Mouse (Mus musculus): Measurements from ENCODE around the gene Blnk.

Blnk gene

GRCm38 (mm10) chr19:40994057-40994585 lies at the start of gene Blnk:
Gene Blnk (minus strand): TSS chr19:40994535.
- peak; percentile 54 for DNase-seq (ENCODE audit: low spot score)

GRCm38 (mm10) chr19:41039110-41039509 lies 44.8 kb upstream of the Blnk start:
- DNase-seq (ENCODE audit: low spot score), result no peak

GRCm38 (mm10) chr19:41035809-41036551 lies 41.6 kb upstream of the Blnk start:
- DNase-seq (ENCODE audit: low spot score), result no peak

- no peak for DNase-seq (ENCODE audit: low spot score)
These were observed 37.5 kb upstream of the Blnk start for GRCm38 (mm10) chr19:41031869-41032268.

- DNase-seq (ENCODE audit: low spot score), result no peak
These were observed 36.7 kb upstream of the Blnk start for GRCm38 (mm10) chr19:41031009-41031408.

GRCm38 (mm10) chr19:41030161-41030560 lies 35.8 kb upstream of the Blnk start:
- no peak for DNase-seq (ENCODE audit: low spot score)

- no peak for DNase-seq (ENCODE audit: low spot score)
These were observed 34.9 kb upstream of the Blnk start, which contains the start of gene Dntt for GRCm38 (mm10) chr19:41029219-41029618. Gene Dntt (plus strand): TSS chr19:41029275.

GRCm38 (mm10) chr19:41027601-41028000 lies 33.3 kb upstream of the Blnk start:
- DNase-seq (ENCODE audit: low spot score), result no peak

- no peak for DNase-seq (ENCODE audit: low spot score)
These were observed 32.7 kb upstream of the Blnk start for GRCm38 (mm10) chr19:41027024-41027423.

GRCm38 (mm10) chr19:41026551-41026950 lies 32.2 kb upstream of the Blnk start:
- no peak for DNase-seq (ENCODE audit: low spot score)

- DNase-seq (ENCODE audit: low spot score), result no peak
These were observed 27.9 kb upstream of the Blnk start for GRCm38 (mm10) chr19:41022244-41022643.

- DNase-seq (ENCODE audit: low spot score), result no peak
These were observed 26.2 kb upstream of the Blnk start for GRCm38 (mm10) chr19:41020537-41020936.

- DNase-seq (ENCODE audit: low spot score), result no peak
These were observed 24.9 kb upstream of the Blnk start for GRCm38 (mm10) chr19:41019164-41019675.

- DNase-seq (ENCODE audit: low spot score), result no peak
These were observed 21.8 kb upstream of the Blnk start for GRCm38 (mm10) chr19:41015951-41016716.

- no peak for DNase-seq (ENCODE audit: low spot score)
These were observed 19.7 kb upstream of the Blnk start for GRCm38 (mm10) chr19:41014003-41014402.

- DNase-seq (ENCODE audit: low spot score), result no peak
These were observed 19.3 kb upstream of the Blnk start for GRCm38 (mm10) chr19:41013591-41013990.

- DNase-seq (ENCODE audit: low spot score), result no peak
These were observed 17.3 kb upstream of the Blnk start for GRCm38 (mm10) chr19:41011676-41012075.

- no peak for DNase-seq (ENCODE audit: low spot score)
These were observed 14.5 kb upstream of the Blnk start for GRCm38 (mm10) chr19:41008674-41009395.

- no peak for DNase-seq (ENCODE audit: low spot score)
These were observed 13.4 kb upstream of the Blnk start for GRCm38 (mm10) chr19:41007733-41008132.

GRCm38 (mm10) chr19:41007326-41007725 lies 13.0 kb upstream of the Blnk start:
- no peak for DNase-seq (ENCODE audit: low spot score)

GRCm38 (mm10) chr19:41006621-41007020 lies 12.3 kb upstream of the Blnk start:
- DNase-seq (ENCODE audit: low spot score), result no peak

- no peak for DNase-seq (ENCODE audit: low spot score)
These were observed 9.5 kb upstream of the Blnk start for GRCm38 (mm10) chr19:41003694-41004315.

Data from ovary, adult 18-20 months (tissue).